Mouse (Mus musculus) effector memory CD4-positive, alpha-beta T cell, adult 7 months (primary cell): ENCODE measurements around the gene Atcay. TPM values are rescaled to one million over a fixed set of nuclear protein-coding genes. Genes with fewer than 3 reads are reported as not detected.

Source experiments
- polyA plus RNA-seq: library from polyadenylated mRNA; unstranded; fragments of 100-300 nt; shearing (Covaris generic); gene quantifications from one replicate; pipeline ENCODE4 v1.2.1, GENCODE M21; 2017

Gene Atcay
- polyA plus RNA-seq = 3.1 TPM

GRCm38 (mm10) chr10:81230438-81231332 lies at the start of gene Atcay:
Gene Atcay (minus strand): TSS chr10:81230833.

GRCm38 (mm10) chr10:81266211-81267105 lies 35.8 kb upstream of the Atcay start, which contains the start of the genes Mrpl54 and Apba3:
Gene Mrpl54 (minus strand): TSS chr10:81266934.
Gene Apba3 (plus strand): TSS chr10:81266960.

GRCm38 (mm10) chr10:81252424-81253419 lies 22.1 kb upstream of the Atcay start, which contains the start of gene Matk:
Gene Matk (plus strand): TSS chr10:81252935.

GRCm38 (mm10) chr10:81232580-81233225 lies 2.1 kb upstream of the Atcay start, which contains the start of gene Zfr2:
Gene Zfr2 (plus strand): TSS chr10:81233155.

GRCm38 (mm10) chr10:81201807-81202758 lies 28.6 kb downstream of the Atcay start, which contains the start of gene Nmrk2:
Gene Nmrk2 (minus strand): TSS chr10:81202051.

GRCm38 (mm10) chr10:81183805-81184204 lies 46.8 kb downstream of the Atcay start, which contains the start of gene 4930442H23Rik:
Gene 4930442H23Rik (minus strand): TSS chr10:81183849.

GRCm38 (mm10) chr10:81182336-81183333 lies 48.0 kb downstream of the Atcay start, which contains the start of gene Dapk3:
Gene Dapk3 (plus strand): TSS chr10:81183005.

GRCm38 (mm10) chr10:81176466-81177271 lies 54.0 kb downstream of the Atcay start, which contains the start of gene Eef2:
Gene Eef2 (plus strand): TSS chr10:81176631.

GRCm38 (mm10) chr10:81167200-81168086 lies 63.2 kb downstream of the Atcay start, which contains the start of gene Pias4:
Gene Pias4 (minus strand): TSS chr10:81167923.

Other genes starting within 250 kb of the Atcay start
- 0.55 TPM for gene Gng7, start 215.9 kb downstream of the Atcay start, polyA plus RNA-seq
- gene Diras1, start 205.2 kb downstream of the Atcay start, polyA plus RNA-seq = not detected
- 11.1 TPM for gene Slc39a3, start 193.4 kb downstream of the Atcay start, polyA plus RNA-seq
- gene Sgta, start 170.7 kb downstream of the Atcay start, polyA plus RNA-seq = 65.6 TPM
- 4.3 TPM for gene Thop1, start 160.8 kb downstream of the Atcay start, polyA plus RNA-seq
- gene Creb3l3, start 132.0 kb downstream of the Atcay start, polyA plus RNA-seq = not detected
- 139 TPM for gene Map2k2, start 124.9 kb downstream of the Atcay start, polyA plus RNA-seq
- gene Zbtb7a, start 95.6 kb downstream of the Atcay start, polyA plus RNA-seq = 79.6 TPM
- 35.9 TPM for gene Pias4, start 62.9 kb downstream of the Atcay start, polyA plus RNA-seq
- 829 TPM for gene Eef2, start 54.2 kb downstream of the Atcay start, polyA plus RNA-seq
- gene Dapk3, start 47.8 kb downstream of the Atcay start, polyA plus RNA-seq = 82.9 TPM
- 0.32 TPM for gene 4930442H23Rik, start 47.0 kb downstream of the Atcay start, polyA plus RNA-seq
- 0.76 TPM for gene Nmrk2, start 28.8 kb downstream of the Atcay start, polyA plus RNA-seq
- gene Zfr2, start 2.3 kb upstream of the Atcay start, polyA plus RNA-seq = 4.9 TPM
- 20.1 TPM for gene Matk, start 22.1 kb upstream of the Atcay start, polyA plus RNA-seq
- gene Mrpl54, start 36.1 kb upstream of the Atcay start, polyA plus RNA-seq = 136 TPM
- 37.0 TPM for gene Apba3, start 36.1 kb upstream of the Atcay start, polyA plus RNA-seq
- gene Tjp3, start 60.7 kb upstream of the Atcay start, polyA plus RNA-seq = 11.5 TPM
- 88.8 TPM for gene Pip5k1c, start 62.1 kb upstream of the Atcay start, polyA plus RNA-seq
- 42.7 TPM for gene Cactin, start 90.3 kb upstream of the Atcay start, polyA plus RNA-seq
- 15.1 TPM for gene Tbxa2r, start 97.9 kb upstream of the Atcay start, polyA plus RNA-seq
- gene Gipc3, start 112.4 kb upstream of the Atcay start, polyA plus RNA-seq = not detected
- 28.3 TPM for gene Hmg20b, start 119.6 kb upstream of the Atcay start, polyA plus RNA-seq
- gene Mfsd12, start 126.7 kb upstream of the Atcay start, polyA plus RNA-seq = 1.8 TPM
- gene 4930404N11Rik, start 135.0 kb upstream of the Atcay start, polyA plus RNA-seq = 0.84 TPM
- gene Fzr1, start 147.7 kb upstream of the Atcay start, polyA plus RNA-seq = 49.3 TPM
- 49.7 TPM for gene Dohh, start 153.6 kb upstream of the Atcay start, polyA plus RNA-seq
- gene Gm48551, start 153.6 kb upstream of the Atcay start, polyA plus RNA-seq = 5.1 TPM
- not detected for gene Gm48552, start 158.2 kb upstream of the Atcay start, polyA plus RNA-seq
- 1.4 TPM for gene Smim24, start 162.2 kb upstream of the Atcay start, polyA plus RNA-seq
- gene Nfic, start 224.8 kb upstream of the Atcay start, polyA plus RNA-seq = 13.3 TPM